Mouse (Mus musculus) T-helper 17 cell (primary cell): Measurements from ENCODE around the gene Ephb1.

Experiments
- in situ Hi-C, 2 experiments: fragments of 300-600 bp; cut with MboI, MseI; formaldehyde crosslinking; loops; 1 replicate in 1 of 2; 2 replicates in 1 of 2; pipeline ENCODE4 v1.15.1; 2025; ENCODE audit warnings: high pct_unique_total_duplicates in 2 of 2

The Ephb1 gene

GRCm38 (mm10) chr9:102078238-102078637, 276.3 kb downstream of the Ephb1 start:
- in situ Hi-C loops: no loop called here

- in situ Hi-C loops: no loop called here
These were observed 279.0 kb downstream of the Ephb1 start for GRCm38 (mm10) chr9:102075539-102075938.

GRCm38 (mm10) chr9:102073404-102073803, 281.1 kb downstream of the Ephb1 start:
- in situ Hi-C loops: no loop called here

- in situ Hi-C loops: no loop called here
These were observed 285.2 kb downstream of the Ephb1 start for GRCm38 (mm10) chr9:102069151-102069882.

- in situ Hi-C loops: no loop called here
These were observed 287.9 kb downstream of the Ephb1 start for GRCm38 (mm10) chr9:102066601-102067000.

- in situ Hi-C loops: no loop called here
These were observed 308.6 kb downstream of the Ephb1 start for GRCm38 (mm10) chr9:102045886-102046285.

GRCm38 (mm10) chr9:102045111-102045861, 309.2 kb downstream of the Ephb1 start:
- in situ Hi-C loops: no loop called here

GRCm38 (mm10) chr9:102039011-102039733, 315.3 kb downstream of the Ephb1 start:
- in situ Hi-C loops: no loop called here

- in situ Hi-C loops: no loop called here
These were observed 318.4 kb downstream of the Ephb1 start for GRCm38 (mm10) chr9:102036132-102036531.

- in situ Hi-C loops: no loop called here
These were observed 321.3 kb downstream of the Ephb1 start for GRCm38 (mm10) chr9:102033231-102033630.

GRCm38 (mm10) chr9:102032376-102032775, 322.1 kb downstream of the Ephb1 start:
- in situ Hi-C loops: no loop called here

- in situ Hi-C loops: no loop called here
These were observed 324.8 kb downstream of the Ephb1 start for GRCm38 (mm10) chr9:102029661-102030060.

- in situ Hi-C loops: no loop called here
These were observed 328.4 kb downstream of the Ephb1 start for GRCm38 (mm10) chr9:102026136-102026535.

GRCm38 (mm10) chr9:102025141-102025540, 329.4 kb downstream of the Ephb1 start:
- in situ Hi-C loops: no loop called here

- in situ Hi-C loops: no loop called here
These were observed 339.0 kb downstream of the Ephb1 start for GRCm38 (mm10) chr9:102015516-102015915.

- in situ Hi-C loops: no loop called here
These were observed 346.8 kb downstream of the Ephb1 start for GRCm38 (mm10) chr9:102007706-102008105.

GRCm38 (mm10) chr9:102006539-102006938, 348.0 kb downstream of the Ephb1 start:
- in situ Hi-C loops: no loop called here

- in situ Hi-C loops: no loop called here
These were observed 351.6 kb downstream of the Ephb1 start for GRCm38 (mm10) chr9:102002920-102003319.

GRCm38 (mm10) chr9:102002186-102002585, 352.3 kb downstream of the Ephb1 start:
- in situ Hi-C loops: no loop called here

- in situ Hi-C loops: no loop called here
These were observed 352.8 kb downstream of the Ephb1 start for GRCm38 (mm10) chr9:102001633-102002165.

- in situ Hi-C loops: no loop called here
These were observed 354.8 kb downstream of the Ephb1 start for GRCm38 (mm10) chr9:101999690-102000089.
